In the genomic region with DNA sequence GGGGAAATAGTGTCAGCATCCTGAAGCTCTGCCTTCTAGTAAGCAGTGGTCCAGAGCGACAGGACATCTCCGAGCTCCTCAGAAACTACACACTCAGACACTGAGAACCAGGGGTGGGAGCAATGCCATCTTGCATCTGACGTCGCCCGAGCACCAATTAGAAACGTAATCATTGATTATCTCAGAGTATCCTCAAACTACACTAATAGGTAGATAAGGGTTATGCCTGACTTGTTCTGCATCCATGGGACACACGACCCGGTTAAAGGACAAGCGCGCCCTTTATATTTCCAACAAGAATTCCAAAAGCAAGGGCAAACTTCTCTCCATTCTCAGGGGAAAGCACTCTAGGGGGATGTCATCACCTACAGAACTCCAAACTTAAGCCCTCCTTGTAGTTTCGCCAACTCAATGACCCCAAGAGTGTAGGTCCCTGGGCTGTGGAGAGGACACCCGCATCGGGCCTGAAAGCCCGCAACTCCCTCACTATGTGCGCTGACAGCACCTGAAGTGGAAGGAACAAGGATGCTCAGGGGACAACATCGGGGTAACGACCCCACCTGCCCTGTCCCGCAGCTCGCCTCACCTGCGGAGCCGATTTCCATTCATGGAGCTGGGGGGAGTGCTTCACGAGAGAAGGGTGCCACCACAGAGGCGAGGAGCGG, we compare ENCODE assay signal across 8 mouse cellular contexts. TPM values are rescaled to one million over a fixed set of nuclear protein-coding genes. Genes with fewer than 3 reads are reported as not detected.
DNase-seq lines count a peak whose midpoint lies in the region; ATAC-seq and TF ChIP-seq lines count a peak whose summit lies in the region.

No protein-coding gene starts in this region.

- peak overlapping the region; percentile 81 for H3K4me3 ChIP-seq in embryonic facial prominence, embryonic 15.5 days (replicated peaks)
- H3K4me3 ChIP-seq in intestine, embryonic 16.5 days (ENCODE audit: low read length), result peak overlapping the region; percentile 88
- peak overlapping the region; percentile 98 for H3K4me3 ChIP-seq in myocyte

- peak overlapping the region; percentile 51 for H3ac ChIP-seq in myocyte (ENCODE audit: control insufficient read depth, insufficient read length)

- no peaks in the 10 kb centered on the region for H3K9me3 ChIP-seq in embryonic facial prominence, embryonic 15.5 days (replicated peaks)
- H3K9me3 ChIP-seq in intestine, embryonic 16.5 days (ENCODE audit: control insufficient read depth, low read length), result no peaks in the 10 kb centered on the region

- no peak for TF ChIP-seq POLR2A in myocyte (IDR thresholded peaks at IDR 0.05; ENCODE audit: insufficient read length, low read depth)

- H3K4me1 ChIP-seq in embryonic facial prominence, embryonic 15.5 days, result peaks cover 7% of the 10 kb centered on the region
- H3K4me1 ChIP-seq in intestine, embryonic 16.5 days (ENCODE audit: control insufficient read depth, insufficient read depth, low read length), result no peaks in the 10 kb centered on the region; the same call in 1 of the 2 replicates

- peak; percentile 28 for DNase-seq in cerebellum, adult 9-10 months
- DNase-seq in cerebellum, adult 11-12 months, result no peak
- DNase-seq in CD4-positive helper T cell, adult 2 months (ENCODE audit: low read depth, low spot score), result peak; percentile 12
- DNase-seq in left cerebral cortex, postnatal 36 days (ENCODE audit: low spot score in 2 of 2), result no peak
- no peak for DNase-seq in yolk sac, embryonic 10.5 days (ENCODE audit: low spot score)

- 2% methylated on average over 24 of the region's 24 CpGs for WGBS in embryonic facial prominence, embryonic 15.5 days
- WGBS in intestine, embryonic 16.5 days, result 1% methylated on average over 24 of the region's 24 CpGs

- no peaks in the 10 kb centered on the region for H3K36me3 ChIP-seq in embryonic facial prominence, embryonic 15.5 days
- no peaks in the 10 kb centered on the region for H3K36me3 ChIP-seq in intestine, embryonic 16.5 days (ENCODE audit: control insufficient read depth, insufficient read depth, low read length)
- H3K36me3 ChIP-seq in myocyte (ENCODE audit: control insufficient read depth, insufficient read depth), result no peaks in the 10 kb centered on the region

- H3K9ac ChIP-seq in embryonic facial prominence, embryonic 15.5 days, result peak overlapping the region; percentile 82
- H3K9ac ChIP-seq in intestine, embryonic 16.5 days (ENCODE audit: low read depth, low read length), result peak overlapping the region; percentile 90

- H3K27me3 ChIP-seq in embryonic facial prominence, embryonic 15.5 days, result no peaks in the 10 kb centered on the region
- no peaks in the 10 kb centered on the region for H3K27me3 ChIP-seq in intestine, embryonic 16.5 days (replicated peaks; ENCODE audit: control insufficient read depth, insufficient read depth, low read length)
- H3K27me3 ChIP-seq in myocyte (ENCODE audit: control insufficient read depth, insufficient read depth, insufficient read length), result no peaks in the 10 kb centered on the region

- peak overlapping the region; percentile 82 for H3K4me2 ChIP-seq in embryonic facial prominence, embryonic 15.5 days (replicated peaks)
- H3K4me2 ChIP-seq in intestine, embryonic 16.5 days (ENCODE audit: low read depth, low read length), result peak overlapping the region; percentile 62
- peak overlapping the region; percentile 98 for H3K4me2 ChIP-seq in myocyte (ENCODE audit: low read depth)

- peak; percentile 52; the same call in 1 of the 2 replicates for ATAC-seq in embryonic facial prominence, embryonic 15.5 days (ENCODE audit: insufficient number of reproducible peaks, low FRiP score, low TSS enrichment, low read depth)
- ATAC-seq in intestine, embryonic 16.5 days, result peak; percentile 60; the same call in 1 of the 2 replicates

- H3K79me2 ChIP-seq in myocyte (ENCODE audit: control insufficient read depth, insufficient read depth), result peaks cover 41% of the 10 kb centered on the region

- intact Hi-C loops in left cerebral cortex, postnatal 36 days (cut with DNase I), result no loop called here

- peak overlapping the region; percentile 90 for H3K27ac ChIP-seq in embryonic facial prominence, embryonic 15.5 days (replicated peaks)
- peak overlapping the region; percentile 88 for H3K27ac ChIP-seq in intestine, embryonic 16.5 days (ENCODE audit: low read length)

TF ChIP-seq in myocyte, 11 proteins besides CTCF, POLR2A, EP300 and RAD21:
- TF ChIP-seq MYOG (IDR thresholded peaks at IDR 0.05; ENCODE audit: control insufficient read depth in 1 of 3, insufficient read depth in 1 of 3, insufficient read length in 2 of 3, low read depth in 2 of 3), result no peak
TF ChIP-seq in myocyte: peak in this region for 0.

RNA-seq across cellular contexts. Expression of gene Ago3, which starts 0.5 kb away (rescaled TPM):
- 15.6 and 17.2 TPM in 2 replicates for polyA plus RNA-seq in embryonic facial prominence, embryonic 15.5 days (2015; fragmentation: Nextera tagmentation; extraction: Ambion mirVana)
- polyA plus RNA-seq in intestine, embryonic 16.5 days (2015; fragmentation: Nextera tagmentation; extraction: Ambion mirVana), result 9.7 and 10.6 TPM in 2 replicates
- 4.5 TPM for polyA plus RNA-seq in myocyte (2012; fragmentation: generic; extraction: Trizol)
- total RNA-seq in left cerebral cortex, postnatal 36 days (2021), result 10 to 100 TPM; 23.7 to 43.1 TPM

RNA-seq across cellular contexts. Expression of gene Ago1, which starts 39.6 kb away (rescaled TPM):
- polyA plus RNA-seq in embryonic facial prominence, embryonic 15.5 days (2015; fragmentation: Nextera tagmentation; extraction: Ambion mirVana), result 5.0 and 5.5 TPM in 2 replicates
- polyA plus RNA-seq in intestine, embryonic 16.5 days (2015; fragmentation: Nextera tagmentation; extraction: Ambion mirVana), result 3.3 and 3.5 TPM in 2 replicates
- polyA plus RNA-seq in myocyte (2012; fragmentation: generic; extraction: Trizol), result 8.4 TPM
- 10 to 100 TPM; 44.3 to 49.1 TPM for total RNA-seq in left cerebral cortex, postnatal 36 days (2021)

Comparison
In these comparisons a context has a peak if more than half of its experiments do, and no peak if none do; other contexts are left out.
1. DNase-seq: peak in cerebellum, adult 9-10 months (single experiment) and CD4-positive helper T cell, adult 2 months (single experiment); none in cerebellum, adult 11-12 months (single experiment), left cerebral cortex, postnatal 36 days (0 of 2) and yolk sac, embryonic 10.5 days (single experiment).
2. Peak in every context shown above with its lines, with median percentiles within 50 percentile points of each other: H3K4me2 ChIP-seq and H3K4me3 ChIP-seq.